Mouse (Mus musculus): ENCODE results near the gene Ube2t. TPM values are rescaled to one million over a fixed set of nuclear protein-coding genes. Genes with fewer than 3 reads are reported as not detected.

Gene Ube2t
- total RNA-seq, 2 experiments from 2014 or later: 1.5 to 1.6 TPM

DNA sequence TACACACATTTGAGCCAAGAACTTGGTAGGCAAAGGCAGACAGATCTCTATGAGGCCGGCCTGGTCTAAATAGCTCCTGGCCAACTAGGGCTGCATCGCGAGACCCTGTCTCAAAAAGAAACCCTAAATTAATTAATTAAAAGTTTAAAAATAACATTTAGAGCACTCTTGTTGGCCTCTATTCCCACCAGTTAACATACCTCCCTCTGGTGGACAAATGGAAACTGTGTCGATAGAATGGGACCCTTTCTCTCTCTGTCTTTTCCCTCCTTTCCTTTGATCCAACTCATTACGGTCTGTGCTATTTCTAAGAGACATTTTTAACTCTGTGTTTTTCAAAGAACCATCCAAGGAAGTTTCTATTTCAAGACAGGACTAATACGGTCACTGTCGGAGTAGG is 1.7 kb upstream of the Ube2t start:
- H3K4me3 ChIP-seq: no peak overlapping the region
- DNase-seq (ENCODE audit: low spot score in 2 of 2): no peak
- peak; percentile 79 for TF ChIP-seq CTCF (conservative IDR thresholded peaks at IDR 0.05)
- H3K27ac ChIP-seq: no peak overlapping the region

DNA sequence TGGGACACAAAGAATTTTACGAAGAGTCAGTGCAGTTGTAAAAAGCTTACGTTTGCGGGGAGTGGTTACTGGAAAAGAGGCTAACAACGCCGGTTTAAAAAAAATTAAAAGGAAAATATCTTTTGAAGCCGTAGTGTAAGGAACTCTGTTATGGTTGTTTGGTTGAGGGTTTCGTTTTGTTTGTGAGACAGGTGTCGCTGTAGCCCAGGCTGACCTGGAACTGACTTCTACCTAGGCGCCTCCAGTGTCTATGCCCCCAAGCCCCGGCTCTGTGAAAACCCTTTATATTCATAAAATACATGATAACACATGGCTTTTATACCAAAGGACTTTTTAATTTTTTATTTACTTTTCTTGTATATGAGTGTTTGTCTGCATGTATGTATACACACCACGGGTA is 456 bp downstream of the Ube2t start:
- Histone ChIP-seq H3K4me3 (peak overlapping the region; percentile 74), H3K27ac (peak overlapping the region; percentile 7; the same call in 1 of the 2 replicates)
- DNase-seq (ENCODE audit: low spot score in 2 of 2): no peak
- TF ChIP-seq CTCF (conservative IDR thresholded peaks at IDR 0.05): no peak

DNA sequence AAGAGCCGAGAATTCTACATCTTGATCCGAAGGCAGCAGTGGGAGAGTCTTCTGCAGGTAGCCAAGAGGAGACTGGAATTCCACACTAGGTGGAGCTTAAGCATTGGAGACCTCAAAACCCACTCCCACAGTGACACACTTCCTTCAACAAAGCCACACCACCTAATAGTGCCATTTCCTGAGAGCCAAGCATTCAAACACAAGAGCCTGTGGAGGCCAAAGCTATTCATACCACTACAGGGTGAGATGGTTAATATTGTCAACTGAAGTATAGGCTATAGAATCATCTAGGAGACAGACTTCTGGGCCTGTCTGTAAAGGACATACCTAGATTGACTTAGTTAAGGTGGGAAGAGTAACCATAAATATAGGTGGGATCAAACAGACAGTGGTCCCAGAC is 3.1 kb downstream of the Ube2t start:
- DNase-seq (ENCODE audit: low spot score in 2 of 2): no peak
- no peak for TF ChIP-seq CTCF (conservative IDR thresholded peaks at IDR 0.05)
- H3K27ac ChIP-seq: no peak overlapping the region
- no peak overlapping the region for H3K4me3 ChIP-seq

DNA sequence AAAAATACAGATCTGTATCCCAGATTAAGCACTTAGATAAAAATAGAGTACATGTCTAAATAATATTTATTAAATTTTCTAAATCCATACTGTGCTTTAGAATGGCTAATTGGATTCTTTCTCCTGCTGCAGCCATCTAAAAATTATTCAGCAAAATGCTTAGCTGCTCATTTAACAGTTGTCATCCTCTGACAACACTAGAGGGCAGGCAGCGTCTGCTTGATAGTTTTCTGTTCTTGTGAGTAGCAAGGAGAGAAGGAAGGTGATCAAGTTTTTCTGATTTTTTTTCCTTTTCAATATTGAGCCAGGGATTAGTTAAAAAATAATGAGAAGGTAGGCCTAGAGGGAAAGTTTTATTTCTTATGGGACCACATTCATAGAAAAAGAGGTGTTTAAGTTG is 10.6 kb downstream of the Ube2t start:
- H3K27ac ChIP-seq: no peak overlapping the region
- H3K4me3 ChIP-seq: no peak overlapping the region
- TF ChIP-seq CTCF (conservative IDR thresholded peaks at IDR 0.05): peak; percentile 81
- peak in 1 of 2 experiments; percentile 43 for DNase-seq (ENCODE audit: low spot score in 2 of 2)

DNA sequence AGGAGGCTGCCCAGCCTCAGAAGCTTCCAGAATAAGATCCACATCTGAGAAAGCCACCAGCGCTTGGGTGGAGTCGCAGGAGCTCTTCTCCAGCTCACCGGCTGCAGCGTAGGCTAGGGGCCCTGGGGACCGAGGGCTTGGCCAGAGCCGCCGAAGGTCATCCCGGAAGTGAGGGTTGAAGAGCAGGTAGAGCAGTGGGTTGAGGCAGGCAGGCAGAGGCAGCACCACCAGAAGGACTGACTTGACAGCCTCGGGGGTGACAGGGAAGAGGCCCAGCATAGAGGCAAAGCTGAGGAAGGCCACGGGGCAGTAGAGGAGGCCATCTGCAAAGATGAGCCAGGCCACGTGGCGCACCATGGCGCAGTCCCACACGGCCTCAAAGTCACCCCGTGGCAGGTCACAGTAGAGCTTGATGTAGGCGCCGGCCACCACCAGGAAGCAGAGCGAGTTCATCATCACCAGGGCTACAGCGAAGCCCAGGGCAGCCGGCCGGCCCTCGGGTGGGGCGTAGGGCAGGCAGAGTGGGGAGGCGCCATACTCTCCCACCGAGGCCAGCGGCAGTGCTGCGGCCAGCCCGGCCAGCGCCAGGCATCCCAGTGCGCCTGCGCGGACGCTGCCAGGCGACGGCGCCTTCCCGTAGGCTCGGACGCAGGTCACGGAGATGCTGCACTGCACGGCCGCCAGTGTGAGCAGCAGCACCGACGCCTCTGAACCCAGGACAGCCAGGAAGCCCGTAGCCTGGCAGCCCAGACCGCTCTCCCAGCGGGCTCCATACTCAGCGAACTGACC is 25.0 kb downstream of the Ube2t start:
- Histone ChIP-seq H3K4me3 (peak overlapping the region; percentile 57), H3K27ac (peak overlapping the region; percentile 78)
- DNase-seq (ENCODE audit: low spot score in 2 of 2): peak; percentile 33 to 42
- no peak for TF ChIP-seq CTCF (conservative IDR thresholded peaks at IDR 0.05)

DNA sequence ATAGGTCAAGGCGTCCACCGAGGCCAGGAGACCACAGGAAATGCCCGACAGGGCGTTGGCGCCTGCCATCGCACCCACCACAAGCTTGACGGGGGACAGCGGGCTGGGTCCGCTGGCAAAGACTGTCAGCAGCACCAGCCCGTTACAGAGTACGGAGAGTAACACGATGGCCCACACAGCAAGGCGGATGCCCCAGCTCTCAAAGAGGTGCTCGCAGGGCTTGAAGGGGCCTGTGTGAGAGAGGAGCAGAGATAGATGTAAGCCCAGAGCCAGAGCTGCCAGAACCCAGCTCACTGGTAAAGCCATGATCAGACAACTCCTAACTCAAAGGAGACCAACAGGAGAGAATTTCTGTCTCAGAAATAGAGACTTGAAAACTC is 25.6 kb downstream of the Ube2t start:
- Histone ChIP-seq H3K27ac (peak overlapping the region; percentile 78), H3K4me3 (peak overlapping the region; percentile 57)
- TF ChIP-seq CTCF (conservative IDR thresholded peaks at IDR 0.05): no peak
- DNase-seq (ENCODE audit: low spot score in 2 of 2): no peak

DNA sequence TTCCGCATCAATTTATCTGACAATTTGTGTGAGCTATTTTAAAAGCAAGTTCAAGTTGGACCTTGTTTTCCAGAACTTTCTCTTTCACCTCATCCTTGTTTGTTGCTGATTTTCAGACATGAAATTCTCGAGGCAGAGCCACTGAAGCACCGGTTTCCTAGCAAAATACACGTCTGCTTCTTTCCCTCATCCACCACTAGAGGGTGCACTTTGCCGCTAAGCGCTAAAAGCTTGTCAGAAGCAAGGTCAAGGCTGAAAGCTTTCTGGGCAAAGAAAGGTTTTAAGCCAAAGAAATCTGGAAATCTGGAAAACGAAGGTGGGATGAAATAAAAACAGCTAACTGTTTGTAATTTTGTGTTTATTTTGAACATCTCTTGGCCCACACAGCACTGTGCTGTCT is 27.0 kb downstream of the Ube2t start:
- peak; percentile 86 to 89 for DNase-seq (ENCODE audit: low spot score in 2 of 2)
- Histone ChIP-seq H3K4me3 (no peak overlapping the region), H3K27ac (no peak overlapping the region)
- peak; percentile 98 for TF ChIP-seq CTCF (conservative IDR thresholded peaks at IDR 0.05)

DNA sequence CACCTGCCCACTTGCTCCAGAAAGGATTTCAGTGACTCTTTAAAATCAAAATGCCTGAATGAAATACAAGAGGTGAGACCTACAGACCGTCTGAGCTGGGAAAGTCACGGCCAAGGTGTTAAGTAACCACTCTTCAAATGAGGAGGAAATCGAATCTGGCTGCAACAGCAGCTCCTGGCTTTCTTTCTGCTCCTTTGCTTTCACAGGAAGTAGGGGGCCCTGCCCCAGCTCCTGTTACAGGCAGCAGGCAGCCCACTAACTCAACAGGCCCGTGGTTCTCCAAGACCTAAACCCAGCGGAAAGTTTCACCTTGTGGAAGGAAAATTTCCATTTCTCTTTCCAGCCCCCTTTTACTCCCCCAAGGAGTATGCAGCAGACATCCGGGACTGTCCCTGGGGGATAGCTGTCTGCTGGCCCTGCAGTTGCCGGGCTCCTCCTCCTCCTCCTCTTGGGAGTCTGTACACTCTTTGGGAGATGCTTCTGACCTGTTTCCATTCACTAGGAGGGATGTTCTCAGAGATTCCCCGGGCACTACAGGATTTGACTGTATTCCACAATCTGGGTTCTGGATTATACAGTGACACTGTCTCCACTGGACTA is 29.8 kb downstream of the Ube2t start:
- Histone ChIP-seq H3K4me3 (no peak overlapping the region), H3K27ac (no peak overlapping the region)
- no peak for TF ChIP-seq CTCF (conservative IDR thresholded peaks at IDR 0.05)
- no peak for DNase-seq (ENCODE audit: low spot score in 2 of 2)

DNA sequence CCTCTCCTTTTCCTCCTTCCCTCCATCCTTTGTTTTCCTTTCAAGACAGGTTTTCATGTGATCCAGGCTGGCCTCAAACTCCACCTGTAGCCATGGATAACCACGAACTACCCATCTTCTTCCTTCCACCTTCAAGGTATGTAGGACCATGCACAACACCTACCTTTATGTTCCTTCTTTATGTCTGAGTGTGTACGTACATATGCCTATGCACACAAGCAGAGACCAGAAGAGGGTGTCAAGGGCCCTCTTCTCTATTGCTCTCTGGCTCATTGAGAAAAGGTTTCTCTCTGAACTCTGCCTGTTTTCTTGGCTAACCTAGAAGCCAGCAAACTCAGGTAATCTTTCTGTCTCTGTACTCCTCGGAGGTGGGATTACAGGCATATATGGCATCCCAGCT is 32.4 kb downstream of the Ube2t start:
- H3K27ac ChIP-seq: no peak overlapping the region
- DNase-seq (ENCODE audit: low spot score in 2 of 2): no peak

DNA sequence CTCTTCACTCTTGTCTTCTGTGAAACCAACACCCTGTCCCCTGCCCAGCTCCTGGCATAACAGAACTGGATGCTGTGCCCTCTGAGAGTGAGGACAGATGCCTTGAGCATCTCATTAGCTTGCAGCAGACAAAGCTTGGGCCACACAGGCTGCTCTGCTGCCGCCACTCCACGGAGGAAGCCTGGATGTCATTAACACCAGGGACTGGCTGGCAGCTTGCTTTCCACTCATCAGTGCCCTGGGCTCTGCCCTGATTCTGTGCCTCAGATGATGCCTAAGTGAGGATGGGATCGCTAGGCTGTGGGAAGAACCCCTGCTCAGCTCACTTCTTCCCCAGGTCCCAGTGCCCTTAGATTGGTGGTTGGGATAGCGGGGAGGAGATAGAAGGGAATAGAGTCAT is 33.1 kb downstream of the Ube2t start:
- H3K27ac ChIP-seq: no peak overlapping the region
- TF ChIP-seq CTCF (conservative IDR thresholded peaks at IDR 0.05): no peak
- H3K4me3 ChIP-seq: no peak overlapping the region
- no peak for DNase-seq (ENCODE audit: low spot score in 2 of 2)

More for the DNA sequence above, 32.4 kb downstream of the Ube2t start:
- TF ChIP-seq CTCF (conservative IDR thresholded peaks at IDR 0.05): no peak
- no peak overlapping the region for H3K4me3 ChIP-seq

DNA sequence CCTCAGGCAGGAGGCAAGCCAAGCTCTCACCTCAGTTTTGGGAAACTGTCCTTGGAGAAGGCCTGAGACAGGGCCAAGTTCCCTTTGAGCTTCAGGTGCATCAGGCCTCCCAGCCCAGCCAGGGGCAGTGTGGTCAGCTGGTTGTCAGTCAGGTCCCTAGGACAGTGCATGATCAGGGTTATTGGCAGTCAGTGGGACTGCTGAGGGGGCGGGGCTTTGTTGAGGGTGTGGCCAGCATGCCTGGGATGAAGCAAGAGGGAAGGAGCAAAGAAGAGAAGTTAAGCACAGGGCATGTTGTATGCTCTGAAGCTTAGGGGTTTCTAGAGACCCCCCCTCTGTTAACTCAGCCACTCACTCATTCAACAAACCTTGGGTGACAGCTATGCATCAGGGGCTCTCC is 33.6 kb downstream of the Ube2t start:
- no peak for DNase-seq (ENCODE audit: low spot score in 2 of 2)
- TF ChIP-seq CTCF (conservative IDR thresholded peaks at IDR 0.05): no peak
- H3K4me3 ChIP-seq: no peak overlapping the region
- no peak overlapping the region for H3K27ac ChIP-seq

DNA sequence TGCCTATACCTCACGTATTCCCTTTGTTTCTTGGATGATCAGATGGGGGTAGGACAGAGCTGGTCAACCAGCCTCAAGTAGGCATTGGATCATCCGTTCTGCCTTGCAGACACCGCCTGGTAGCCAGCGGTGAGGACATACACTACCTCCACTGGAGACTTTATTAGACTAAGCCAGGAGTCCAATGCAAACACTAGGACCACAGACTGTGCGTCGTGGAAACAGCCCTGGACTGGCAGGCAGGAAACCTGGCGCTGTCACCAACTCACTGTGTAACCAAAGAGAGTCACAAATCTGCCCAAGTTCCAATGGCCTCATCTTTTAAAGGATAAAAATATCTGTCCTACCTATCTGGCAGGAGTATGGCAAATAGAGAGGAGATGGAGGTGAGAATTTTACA is 34.1 kb downstream of the Ube2t start:
- no peak for TF ChIP-seq CTCF (conservative IDR thresholded peaks at IDR 0.05)
- Histone ChIP-seq H3K4me3 (no peak overlapping the region), H3K27ac (no peak overlapping the region)
- DNase-seq (ENCODE audit: low spot score in 2 of 2): no peak

DNA sequence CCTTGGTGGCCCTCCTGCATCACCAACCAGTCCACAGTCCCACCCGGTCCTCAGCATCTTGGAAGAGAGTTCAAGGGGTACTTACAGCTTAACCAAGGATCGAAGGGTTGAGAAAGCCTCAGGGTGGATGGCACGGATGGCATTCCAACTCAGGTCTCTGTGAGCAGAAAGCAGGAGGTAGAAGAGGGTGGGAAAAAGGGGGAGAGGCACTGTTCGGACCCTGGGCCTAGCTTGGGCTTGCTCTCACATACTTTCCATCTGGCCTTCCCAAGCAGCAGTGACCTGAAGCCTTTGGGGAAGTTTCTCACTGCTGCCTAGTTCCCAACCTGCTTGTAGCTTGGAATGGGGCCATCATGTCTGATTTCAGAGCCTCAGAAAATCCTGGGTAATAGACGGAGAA is 35.2 kb downstream of the Ube2t start:
- DNase-seq (ENCODE audit: low spot score in 2 of 2): no peak
- H3K27ac ChIP-seq: no peak overlapping the region
- no peak overlapping the region for H3K4me3 ChIP-seq
- no peak for TF ChIP-seq CTCF (conservative IDR thresholded peaks at IDR 0.05)

DNA sequence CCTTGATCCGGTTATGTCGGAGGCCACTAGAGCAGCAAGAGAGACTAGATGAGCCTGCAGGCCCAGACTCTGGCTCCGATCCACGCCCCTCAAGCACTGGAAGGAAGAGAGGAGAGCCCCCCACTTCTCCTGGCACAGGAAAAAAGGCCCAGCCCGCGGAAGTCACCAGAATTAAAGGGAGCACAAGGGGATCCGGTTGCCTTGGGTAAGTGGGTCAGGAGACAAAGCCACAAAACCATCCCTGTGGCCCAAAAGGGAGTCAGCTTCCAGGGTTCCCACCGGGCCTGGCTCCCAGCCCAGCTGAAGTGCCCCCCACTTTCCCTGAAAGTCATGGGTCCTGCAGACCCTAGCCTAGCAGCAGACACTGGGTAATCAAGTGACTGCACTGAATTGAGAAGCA is 35.9 kb downstream of the Ube2t start:
- Histone ChIP-seq H3K4me3 (no peak overlapping the region), H3K27ac (no peak overlapping the region)
- TF ChIP-seq CTCF (conservative IDR thresholded peaks at IDR 0.05): no peak
- no peak for DNase-seq (ENCODE audit: low spot score in 2 of 2)

All from layer of hippocampus, adult 2 months (tissue).